Mouse (Mus musculus) hindbrain, postnatal 0 days (tissue): ENCODE data around the gene Fancg. TPM values are rescaled to one million over a fixed set of nuclear protein-coding genes. Genes with fewer than 3 reads are reported as not detected.

ENCODE experiments used
- ATAC-seq: fragments of 200-750 bp; cut with Nextera tagmentation; 2 replicates; pipeline ENCODE4 v1.8.0; 2017; ENCODE audit warnings: mild to moderate bottlenecking, moderate TSS enrichment, moderate library complexity
- DNase-seq: peaks from one replicate; pipeline ENCODE4 v3.0.0-alpha.2; 2015; ENCODE audit warnings: low spot score
- H3K27ac ChIP-seq: fragments of 300-500 bp; sonication (generic); 2 replicates; pipeline ENCODE4 v1.5.1; 2014; ENCODE audit warnings: mild to moderate bottlenecking
- H3K27me3 ChIP-seq: fragments of 300-500 bp; sonication (generic); 2 replicates; pipeline ENCODE4 v1.6.1; 2014; ENCODE audit warnings: low read length, mixed read lengths; ENCODE audit not compliant: insufficient read depth
- H3K36me3 ChIP-seq: fragments of 300-500 bp; sonication (generic); 2 replicates; pipeline ENCODE4 v1.6.1; 2014; ENCODE audit warnings: low read length, mixed read lengths; ENCODE audit not compliant: insufficient read depth
- H3K4me1 ChIP-seq: fragments of 300-500 bp; sonication (generic); 2 replicates; pipeline ENCODE4 v1.6.1; 2014; ENCODE audit warnings: antibody characterized with exemption, low read length, mixed read lengths; ENCODE audit not compliant: insufficient read depth
- H3K4me2 ChIP-seq: fragments of 300-500 bp; sonication (generic); 2 replicates; pipeline ENCODE4 v1.6.1; 2014; ENCODE audit warnings: low read depth, mild to moderate bottlenecking, low read length, moderate library complexity, mixed read lengths
- H3K4me3 ChIP-seq: fragments of 300-500 bp; sonication (generic); 2 replicates; pipeline ENCODE4 v1.5.1; 2014; ENCODE audit warnings: low read length
- H3K9ac ChIP-seq: fragments of 300-500 bp; sonication (generic); replicated peaks from 2 replicates; pipeline ENCODE4 v1.6.1; 2014; ENCODE audit warnings: mild to moderate bottlenecking, low read length, moderate library complexity, mixed read lengths
- H3K9me3 ChIP-seq: fragments of 300-500 bp; sonication (generic); 2 replicates; pipeline ENCODE4 v1.6.1; 2016; ENCODE audit warnings: low read length, mixed read lengths
- CTCF ChIP-seq: IDR thresholded peaks from 2 replicates; pipeline ENCODE4 v1.5.1; 2016; ENCODE audit warnings: antibody characterized with exemption, control low read depth, low read depth
- WGBS: fragments of 180-500 bp; shearing (Covaris S2); extraction: QIAGEN DNeasy Blood & Tissue Kit; methylation state at CpG from one replicate; pipeline ENCODE4 v1.1.7; 2014; 5-methylcytosine and 5-hydroxymethylcytosine counted together
- polyA plus RNA-seq: library from polyadenylated mRNA; unstranded; fragments of >200 nt; fragmentation: Nextera tagmentation; extraction: Ambion mirVana; gene quantifications from 2 replicates; pipeline ENCODE4 v1.2.1, GENCODE M21; 2015
- total RNA-seq: library from RNA; depleted of rRNA; stranded (reverse); fragments of >200 nt; gene quantifications from 2 replicates; pipeline ENCODE4 v1.2.3, GENCODE M21; 2014

Fancg gene
- total and polyA plus RNA-seq, 2 experiments from 2014 or later = 13.1 to 14.5 TPM

GRCm38 (mm10) chr4:43047231-43047630 lies 36.9 kb upstream of the Fancg start:
- Histone ChIP-seq H3K27ac (no peak overlapping the region), H3K4me1 (peaks cover 4% of the 10 kb centered on the region), H3K9me3 (no peaks in the 10 kb centered on the region), H3K36me3 (no peaks in the 10 kb centered on the region), H3K4me2 (no peak overlapping the region; the same call in 1 of the 2 replicates), H3K27me3 (no peaks in the 10 kb centered on the region), H3K4me3 (no peak overlapping the region), H3K9ac (no peak overlapping the region)
- ATAC-seq = no peak
- 8% methylated on average over 5 of the region's 5 CpGs for WGBS
- TF ChIP-seq CTCF = peak; percentile 89
- DNase-seq = peak; percentile 95

DNA sequence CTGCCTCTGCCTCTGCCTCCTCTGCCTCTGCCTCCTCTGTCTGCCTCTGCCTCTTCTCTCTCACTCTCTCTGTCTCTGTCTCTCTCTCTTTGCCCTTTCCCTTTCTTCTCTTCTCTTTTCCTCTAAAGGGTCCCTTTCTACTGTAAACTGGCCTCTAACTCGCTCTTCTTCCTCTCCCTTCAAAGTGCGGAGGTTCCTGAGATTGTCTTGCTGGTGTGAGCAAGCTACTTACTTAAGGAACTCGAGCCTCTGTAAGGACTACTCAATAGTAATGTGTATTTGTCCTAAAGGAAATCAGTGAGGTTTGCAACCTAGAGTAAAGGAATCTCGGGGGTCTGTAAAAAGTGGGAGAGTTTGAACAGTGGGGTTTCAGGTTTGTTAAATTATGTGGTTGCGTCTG lies 36.3 kb upstream of the Fancg start:
- Histone ChIP-seq H3K4me1 (peaks cover 4% of the 10 kb centered on the region), H3K27ac (no peak overlapping the region), H3K9ac (no peak overlapping the region), H3K4me3 (no peak overlapping the region), H3K9me3 (no peaks in the 10 kb centered on the region), H3K27me3 (no peaks in the 10 kb centered on the region), H3K4me2 (peak overlapping the region; percentile 70; the same call in 1 of the 2 replicates), H3K36me3 (no peaks in the 10 kb centered on the region)
- no peak for TF ChIP-seq CTCF
- ATAC-seq = no peak
- 59% methylated on average over 5 of the region's 5 CpGs for WGBS
- no peak for DNase-seq

DNA sequence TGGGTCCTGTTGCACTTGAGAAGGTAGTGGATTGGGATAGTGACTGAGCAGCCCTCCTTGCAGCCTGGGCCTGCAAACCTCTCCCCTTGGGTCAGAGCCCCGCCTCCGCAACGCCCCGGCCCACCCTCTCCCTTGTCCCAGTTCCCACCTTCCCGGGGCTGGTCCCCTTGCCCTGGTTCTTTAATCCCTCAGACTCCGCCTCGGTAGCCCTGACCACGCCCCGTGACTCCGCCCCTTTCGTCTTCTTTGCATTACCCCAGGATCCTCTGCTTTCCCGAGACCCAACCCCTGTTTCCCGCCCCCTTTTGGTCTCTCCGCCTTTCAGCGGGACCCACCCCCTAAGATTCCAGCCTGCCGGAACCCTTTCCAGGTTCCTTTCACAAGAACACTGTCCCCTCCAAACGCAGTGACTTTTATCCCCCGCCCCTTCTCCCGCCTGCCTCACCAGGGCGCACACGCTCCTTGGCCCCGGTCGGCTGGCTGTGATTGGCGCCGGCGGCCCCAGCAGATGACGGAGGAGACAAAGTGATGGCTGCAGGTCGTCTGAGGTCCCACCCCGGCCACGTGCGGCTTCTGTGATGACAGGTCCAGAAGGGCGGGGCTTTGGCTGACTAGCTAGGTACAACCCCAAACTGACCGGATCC lies 35.5 kb upstream of the Fancg start, which contains the start of gene Fam214b:
Gene Fam214b, minus strand, starts transcription at position 562 of the 644 bp plus-strand sequence.
- under 1% methylated on average over 31 of the region's 33 CpGs for WGBS
- peak; percentile 20; the same call in 1 of the 2 replicates for TF ChIP-seq CTCF
- peak; percentile 92 for ATAC-seq

DNA sequence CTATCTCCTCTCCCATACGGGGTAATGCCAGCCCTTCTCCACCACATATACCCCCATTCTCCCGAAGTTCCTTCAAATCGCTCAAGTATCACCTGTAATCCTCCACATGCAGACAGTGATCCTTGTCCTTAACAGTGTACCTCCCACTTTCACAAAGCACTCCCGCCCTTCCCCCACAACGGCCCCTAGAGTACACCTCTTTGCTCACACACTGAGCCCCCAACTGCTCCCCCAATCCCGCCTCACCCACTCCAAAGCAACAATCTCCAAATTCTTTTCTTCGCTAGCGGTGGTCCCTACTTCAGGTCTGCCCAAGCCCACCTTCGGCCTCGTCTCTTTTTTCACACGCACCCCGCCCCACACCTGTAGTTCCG lies 35.0 kb upstream of the Fancg start:
- Histone ChIP-seq H3K4me1 (peaks cover 4% of the 10 kb centered on the region), H3K4me3 (peak overlapping the region; percentile 51), H3K9ac (peak overlapping the region; percentile 48), H3K36me3 (no peaks in the 10 kb centered on the region), H3K27me3 (no peaks in the 10 kb centered on the region), H3K9me3 (no peaks in the 10 kb centered on the region), H3K27ac (peak overlapping the region; percentile 79), H3K4me2 (peak overlapping the region; percentile 70)
- TF ChIP-seq CTCF = no peak
- DNase-seq (no peak), ATAC-seq (peak; percentile 0; the same call in 1 of the 2 replicates)
- 2% methylated on average over 13 of the region's 13 CpGs for WGBS

More for the DNA sequence above, 35.5 kb upstream of the Fancg start, which contains the start of gene Fam214b:
- peak within 1 kb of the TSS; percentile 70 for H3K4me2 ChIP-seq
- peak within 1 kb of the TSS; percentile 48 for H3K9ac ChIP-seq
- H3K9me3 ChIP-seq = no peaks in the 10 kb centered on the region
- H3K27ac ChIP-seq = peak within 1 kb of the TSS; percentile 79
- peak within 1 kb of the TSS; percentile 51 for H3K4me3 ChIP-seq
- no peaks in the 10 kb centered on the region for H3K36me3 ChIP-seq
- DNase-seq = peak; percentile 97
- peaks cover 4% of the 10 kb centered on the region for H3K4me1 ChIP-seq
- no peaks in the 10 kb centered on the region for H3K27me3 ChIP-seq

DNA sequence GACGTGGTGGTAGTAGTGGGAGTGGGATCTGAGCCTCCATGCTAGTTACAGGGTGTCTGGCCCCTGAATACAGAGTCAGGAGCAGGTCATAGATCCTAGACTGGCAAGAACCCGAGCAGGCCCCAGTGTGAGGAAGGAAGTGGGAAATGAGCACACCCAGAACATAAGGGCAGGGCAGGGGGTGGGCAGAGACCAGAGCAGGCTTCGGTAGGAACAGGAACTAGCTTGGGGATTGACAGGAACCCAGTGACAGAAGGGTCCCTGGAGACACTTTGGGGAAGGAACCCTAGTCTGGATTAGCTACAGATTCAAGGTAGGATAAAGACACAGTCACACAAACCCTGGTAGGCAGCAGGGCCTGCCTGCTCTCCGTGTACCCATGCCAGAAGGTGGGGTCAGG lies 34.4 kb upstream of the Fancg start:
- H3K27ac ChIP-seq = peak overlapping the region; percentile 79
- peak overlapping the region; percentile 48; the same call in 1 of the 2 replicates for H3K9ac ChIP-seq
- no peaks in the 10 kb centered on the region for H3K27me3 ChIP-seq
- no peak for TF ChIP-seq CTCF
- ATAC-seq (no peak), DNase-seq (peak; percentile 17)
- no peaks in the 10 kb centered on the region for H3K9me3 ChIP-seq
- 5% methylated on average over 4 of the region's 4 CpGs for WGBS
- no peaks in the 10 kb centered on the region for H3K36me3 ChIP-seq
- peak overlapping the region; percentile 51 for H3K4me3 ChIP-seq
- H3K4me2 ChIP-seq = peak overlapping the region; percentile 70
- H3K4me1 ChIP-seq = peaks cover 4% of the 10 kb centered on the region

DNA sequence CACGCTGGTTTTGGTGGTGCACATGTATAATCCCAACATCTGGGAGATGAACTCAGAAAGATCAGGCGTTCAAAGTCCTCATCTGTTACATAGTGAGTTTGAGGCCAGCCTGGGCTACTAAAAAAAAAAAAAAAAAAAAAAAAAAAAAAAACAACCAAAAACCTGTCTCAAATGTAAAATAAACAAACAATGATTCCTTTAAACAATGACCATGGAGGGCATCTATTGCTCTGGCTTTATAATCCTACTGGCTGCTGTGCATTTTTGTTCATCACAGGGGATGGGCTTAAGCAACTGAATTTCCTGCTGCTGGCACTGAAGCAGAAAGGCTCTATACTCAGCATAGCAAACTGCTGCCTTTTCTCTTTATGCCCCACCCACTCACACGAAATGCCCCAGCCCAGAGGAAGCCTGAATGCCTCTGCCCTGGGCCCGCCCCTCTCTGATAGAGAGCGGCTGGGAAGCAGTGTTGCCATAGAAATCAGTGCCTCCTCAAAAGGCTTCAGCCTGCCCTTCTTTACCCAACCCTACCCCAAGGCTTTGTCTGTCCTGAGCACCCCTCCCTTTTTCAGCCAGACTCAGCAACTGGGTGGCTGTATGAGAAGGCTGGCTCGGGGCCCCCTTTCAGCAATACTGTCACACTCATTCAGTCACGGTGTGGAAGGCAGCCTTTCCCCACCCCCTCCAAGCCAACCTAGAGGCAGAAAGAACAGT lies 33.5 kb upstream of the Fancg start:
- Histone ChIP-seq H3K4me2 (peak overlapping the region; percentile 70), H3K36me3 (no peaks in the 10 kb centered on the region), H3K9ac (peak overlapping the region; percentile 48; the same call in 1 of the 2 replicates), H3K27me3 (no peaks in the 10 kb centered on the region), H3K9me3 (no peaks in the 10 kb centered on the region), H3K4me1 (peaks cover 8% of the 10 kb centered on the region), H3K27ac (peak overlapping the region; percentile 79), H3K4me3 (peak overlapping the region; percentile 51; the same call in 1 of the 2 replicates)
- 7% methylated on average over 7 of the region's 7 CpGs for WGBS
- no peak for TF ChIP-seq CTCF
- peak; percentile 73 for ATAC-seq
- peak; percentile 86 for DNase-seq
